Mouse (Mus musculus) intestine, embryonic 16.5 days (tissue): ENCODE data around the gene Angptl2. TPM values are rescaled to one million over a fixed set of nuclear protein-coding genes. Genes with fewer than 3 reads are reported as not detected.

Source experiments
- ATAC-seq: fragments of 200-750 bp; cut with Nextera tagmentation; 2 replicates; pipeline ENCODE4 v1.8.0; 2017; ENCODE audit warnings: moderate TSS enrichment, moderate library complexity
- H3K27ac ChIP-seq: fragments of 300-500 bp; sonication (generic); 2 replicates; pipeline ENCODE4 v1.5.1; 2014; ENCODE audit warnings: mild to moderate bottlenecking, low read length
- H3K27me3 ChIP-seq: fragments of 300-500 bp; sonication (generic); replicated peaks from 2 replicates; pipeline ENCODE4 v1.6.1; 2014; ENCODE audit warnings: low read length, control low read depth, mixed read lengths; ENCODE audit not compliant: control insufficient read depth, insufficient read depth
- H3K36me3 ChIP-seq: fragments of 300-500 bp; sonication (generic); 2 replicates; pipeline ENCODE4 v1.6.1; 2014; ENCODE audit warnings: low read length, control low read depth; ENCODE audit not compliant: control insufficient read depth, insufficient read depth
- H3K4me1 ChIP-seq: fragments of 300-500 bp; sonication (generic); 2 replicates; pipeline ENCODE4 v1.6.1; 2014; ENCODE audit warnings: low read length, control low read depth, mixed read lengths; ENCODE audit not compliant: control insufficient read depth, insufficient read depth
- H3K4me2 ChIP-seq: fragments of 300-500 bp; sonication (generic); 2 replicates; pipeline ENCODE4 v1.6.1; 2014; ENCODE audit warnings: low read depth, low read length, control low read depth
- H3K4me3 ChIP-seq: fragments of 300-500 bp; sonication (generic); 2 replicates; pipeline ENCODE4 v1.5.1; 2014; ENCODE audit warnings: mild to moderate bottlenecking, low read length
- H3K9ac ChIP-seq: fragments of 300-500 bp; sonication (generic); 2 replicates; pipeline ENCODE4 v1.6.1; 2014; ENCODE audit warnings: low read depth, low read length
- H3K9me3 ChIP-seq: fragments of 300-500 bp; sonication (generic); 2 replicates; pipeline ENCODE4 v1.6.1; 2016; ENCODE audit warnings: low read length, control low read depth; ENCODE audit not compliant: control insufficient read depth
- WGBS: fragments of 180-500 bp; shearing (Covaris S2); extraction: QIAGEN DNeasy Blood & Tissue Kit; methylation state at CpG from one replicate; pipeline ENCODE4 v1.1.7; 2014; 5-methylcytosine and 5-hydroxymethylcytosine counted together
- polyA plus RNA-seq: library from polyadenylated mRNA; unstranded; fragments of >200 nt; fragmentation: Nextera tagmentation; extraction: Ambion mirVana; gene quantifications from 2 replicates; pipeline ENCODE4 v1.2.1, GENCODE M21; 2015

Gene Angptl2
- 41.6 and 42.9 TPM in 2 replicates for polyA plus RNA-seq

DNA sequence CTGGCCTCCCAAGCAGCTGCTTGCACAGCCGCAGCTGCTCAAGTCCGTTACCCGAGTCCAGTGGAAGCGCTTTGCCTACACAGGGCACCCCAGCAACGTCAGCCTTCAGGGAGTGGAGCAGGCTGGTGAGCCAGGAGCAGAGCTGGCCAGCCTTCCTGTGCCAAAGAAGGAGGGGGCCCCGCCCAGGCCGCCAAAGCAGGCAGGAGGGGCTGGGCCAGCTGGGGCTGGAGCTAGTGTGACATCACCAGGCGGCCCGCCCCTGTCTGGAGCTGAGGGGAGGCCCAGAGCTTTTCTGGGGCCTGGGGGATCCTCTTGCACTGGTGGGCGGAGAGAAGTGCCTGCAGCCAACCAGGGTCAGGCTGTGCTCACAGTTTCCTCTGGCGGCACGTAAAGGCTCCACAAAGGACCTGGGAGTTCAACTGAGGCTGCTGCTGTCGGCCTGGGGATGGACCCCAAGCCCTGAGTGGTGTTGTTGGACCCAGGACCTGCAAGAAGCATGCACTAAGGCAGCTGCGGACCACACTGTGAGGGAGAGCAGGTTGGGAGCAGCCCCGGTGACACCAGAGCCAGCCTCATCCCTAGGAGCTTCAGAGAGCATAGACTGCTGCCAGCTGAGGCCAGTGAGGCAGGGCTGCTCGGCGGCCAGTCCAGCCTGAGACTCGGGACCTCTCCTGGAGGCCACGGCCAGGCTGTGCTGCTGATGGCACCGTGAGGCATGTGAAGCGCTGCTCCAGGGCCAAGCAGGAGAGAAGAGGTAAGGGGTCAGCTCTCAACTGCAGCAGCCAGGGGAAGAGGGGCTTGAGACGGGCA lies at the start of gene Angptl2:
Gene Angptl2, plus strand, starts transcription at position 370 of the 810 bp plus-strand sequence.
- WGBS: 4% methylated on average over 22 of the region's 22 CpGs
- ATAC-seq: peak; percentile 95
- peak within 1 kb of the TSS; percentile 57 for H3K4me3 ChIP-seq
- no peaks in the 10 kb centered on the region for H3K9me3 ChIP-seq
- peaks cover 45% of the 10 kb centered on the region for H3K4me1 ChIP-seq
- H3K4me2 ChIP-seq: peak within 1 kb of the TSS; percentile 74
- H3K27me3 ChIP-seq: no peaks in the 10 kb centered on the region
- peak within 1 kb of the TSS; percentile 92 for H3K27ac ChIP-seq
- no peaks in the 10 kb centered on the region for H3K36me3 ChIP-seq
- H3K9ac ChIP-seq: peak within 1 kb of the TSS; percentile 74

DNA sequence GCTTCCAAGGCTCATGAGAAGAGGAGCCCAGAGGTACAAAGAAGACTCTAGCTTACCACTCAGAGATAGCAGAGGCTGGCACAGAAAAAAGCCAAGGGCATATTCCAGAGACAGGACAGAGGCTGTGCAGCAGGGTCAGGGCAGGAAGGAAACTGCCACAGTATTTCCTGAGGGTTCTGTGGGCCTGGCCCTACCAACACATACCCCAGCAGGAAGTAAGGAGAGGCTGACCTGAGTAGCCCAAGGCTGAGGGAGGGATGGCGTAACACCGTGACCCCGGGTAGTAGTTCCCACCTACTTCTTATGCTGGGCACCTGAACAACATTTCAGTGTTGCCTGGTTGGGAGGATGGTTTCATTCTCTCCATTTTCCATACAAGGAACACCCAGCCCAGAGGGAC lies 48.8 kb upstream of the Angptl2 start:
- ATAC-seq: no peak
- no peak overlapping the region for H3K27ac ChIP-seq
- H3K4me3 ChIP-seq: no peak overlapping the region
- no peaks in the 10 kb centered on the region for H3K9me3 ChIP-seq
- no peaks in the 10 kb centered on the region for H3K36me3 ChIP-seq
- no peaks in the 10 kb centered on the region for H3K27me3 ChIP-seq
- no peak overlapping the region for H3K9ac ChIP-seq
- peaks cover 17% of the 10 kb centered on the region for H3K4me1 ChIP-seq
- no peak overlapping the region for H3K4me2 ChIP-seq
- WGBS: 77% methylated on average over 3 of the region's 3 CpGs

DNA sequence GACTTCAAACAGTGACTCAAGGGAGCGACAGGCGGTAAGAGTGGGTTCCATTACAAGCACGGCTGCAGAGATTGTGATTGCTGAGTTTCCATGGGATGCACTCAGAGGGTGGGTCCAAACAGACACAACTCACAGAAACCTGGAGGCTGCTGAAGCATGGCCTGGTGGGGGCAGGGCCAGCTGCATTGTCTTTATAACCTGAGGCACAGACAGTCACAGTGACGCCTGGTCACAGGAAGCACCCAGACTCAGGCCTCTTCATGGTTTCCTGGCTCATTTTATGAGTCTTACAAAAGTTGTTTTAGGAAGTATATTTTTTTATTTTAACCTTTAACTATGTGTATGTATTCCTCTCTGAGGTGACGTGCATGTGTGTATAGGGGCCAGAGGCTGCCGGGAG lies 46.4 kb upstream of the Angptl2 start:
- Histone ChIP-seq H3K9me3 (no peaks in the 10 kb centered on the region), H3K36me3 (no peaks in the 10 kb centered on the region), H3K27ac (no peak overlapping the region), H3K4me1 (peaks cover 17% of the 10 kb centered on the region), H3K9ac (no peak overlapping the region), H3K4me2 (no peak overlapping the region), H3K27me3 (no peaks in the 10 kb centered on the region), H3K4me3 (no peak overlapping the region)
- no peak for ATAC-seq
- 73% methylated on average over 6 of the region's 6 CpGs for WGBS

DNA sequence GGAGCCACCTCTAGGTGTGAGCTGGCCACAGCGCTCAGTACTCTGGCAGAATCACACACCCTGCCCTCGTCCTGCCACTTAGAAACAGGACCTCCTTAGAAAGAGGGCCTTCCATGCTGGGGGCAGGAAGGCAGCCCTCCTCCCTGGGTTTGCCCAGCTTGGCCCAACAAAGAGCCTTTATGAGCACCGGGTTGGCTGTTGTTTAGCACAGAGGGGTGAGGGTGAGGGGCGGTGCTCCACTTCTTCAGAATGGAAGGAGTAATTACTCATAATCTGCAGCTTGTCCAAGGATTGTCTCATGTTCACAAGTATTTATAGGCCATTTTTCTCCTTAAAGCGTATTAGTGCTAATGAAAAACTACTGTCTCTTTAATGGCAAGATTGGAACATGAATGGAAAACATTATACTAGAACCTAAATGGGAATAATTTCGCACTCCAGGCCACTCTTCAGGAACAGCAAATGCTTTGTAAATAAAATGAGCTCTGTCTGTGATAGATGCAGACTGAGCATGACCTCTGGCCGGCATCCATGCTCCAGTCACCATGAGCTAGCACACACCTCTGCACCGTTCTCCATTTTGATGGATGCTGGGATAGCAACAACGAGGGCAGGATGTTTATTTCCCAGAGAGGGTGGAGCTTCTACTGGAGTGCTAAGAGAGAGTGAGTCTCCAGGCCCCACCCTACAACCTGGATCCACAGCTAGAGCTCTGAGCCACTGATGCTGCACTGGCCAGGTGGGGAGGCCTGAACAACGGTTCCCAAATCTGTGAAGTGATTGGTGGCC lies 44.9 kb upstream of the Angptl2 start:
- no peak overlapping the region for H3K9ac ChIP-seq
- WGBS: 60% methylated on average over 10 of the region's 10 CpGs
- no peaks in the 10 kb centered on the region for H3K36me3 ChIP-seq
- H3K27ac ChIP-seq: no peak overlapping the region
- H3K4me2 ChIP-seq: no peak overlapping the region
- H3K4me3 ChIP-seq: no peak overlapping the region
- H3K9me3 ChIP-seq: no peaks in the 10 kb centered on the region
- ATAC-seq: no peak
- H3K27me3 ChIP-seq: no peaks in the 10 kb centered on the region
- peaks cover 5% of the 10 kb centered on the region for H3K4me1 ChIP-seq

DNA sequence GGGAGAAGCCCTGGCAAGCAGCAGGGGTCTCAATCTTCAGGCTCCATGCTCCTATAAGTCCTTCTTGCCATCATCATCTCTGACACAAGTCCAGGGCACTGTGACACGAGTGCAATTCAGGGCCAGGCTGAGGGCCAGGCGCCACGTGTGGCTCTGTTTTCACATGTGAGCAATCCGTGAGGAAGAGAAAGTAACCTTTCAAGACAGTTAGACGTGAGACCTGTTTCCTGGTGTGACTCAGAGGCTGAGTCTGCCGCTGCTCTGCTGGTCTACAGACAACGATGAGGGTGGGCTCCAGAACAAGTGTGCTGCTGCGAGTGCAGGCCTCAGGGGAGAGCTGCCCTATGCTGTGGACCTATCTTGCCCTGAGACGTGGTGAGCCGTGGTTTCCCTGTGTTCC lies 42.7 kb upstream of the Angptl2 start:
- no peak overlapping the region for H3K4me2 ChIP-seq
- H3K4me1 ChIP-seq: peaks cover 13% of the 10 kb centered on the region
- 62% methylated on average over 10 of the region's 10 CpGs for WGBS
- ATAC-seq: no peak
- no peak overlapping the region for H3K4me3 ChIP-seq
- no peaks in the 10 kb centered on the region for H3K9me3 ChIP-seq
- H3K27me3 ChIP-seq: no peaks in the 10 kb centered on the region
- H3K36me3 ChIP-seq: no peaks in the 10 kb centered on the region
- peak overlapping the region; percentile 24; the same call in 1 of the 2 replicates for H3K9ac ChIP-seq
- no peak overlapping the region for H3K27ac ChIP-seq

DNA sequence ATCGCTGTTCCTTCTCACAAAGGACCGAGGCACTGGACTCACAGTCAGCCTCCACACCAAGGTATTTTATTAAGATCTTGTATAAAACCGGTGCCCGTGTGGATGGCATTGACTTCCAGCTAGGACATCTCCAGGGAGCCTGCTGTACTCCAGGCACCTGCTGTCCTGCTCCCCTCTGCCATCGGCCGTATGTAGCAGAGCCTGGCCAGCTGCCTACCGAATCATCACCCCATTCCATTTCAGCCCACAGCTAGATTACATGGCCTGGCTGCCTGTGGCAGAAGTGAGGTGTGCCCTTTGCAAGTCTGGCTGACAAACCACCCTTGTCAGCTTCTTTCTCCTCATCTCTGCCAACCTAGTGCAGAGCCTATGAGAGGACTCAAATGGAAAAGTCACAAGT lies 42.2 kb upstream of the Angptl2 start:
- Histone ChIP-seq H3K9ac (no peak overlapping the region), H3K9me3 (no peaks in the 10 kb centered on the region), H3K36me3 (no peaks in the 10 kb centered on the region), H3K4me2 (no peak overlapping the region), H3K27ac (no peak overlapping the region), H3K27me3 (no peaks in the 10 kb centered on the region), H3K4me1 (peaks cover 18% of the 10 kb centered on the region), H3K4me3 (no peak overlapping the region)
- 86% methylated on average over 7 of the region's 7 CpGs for WGBS
- no peak for ATAC-seq

DNA sequence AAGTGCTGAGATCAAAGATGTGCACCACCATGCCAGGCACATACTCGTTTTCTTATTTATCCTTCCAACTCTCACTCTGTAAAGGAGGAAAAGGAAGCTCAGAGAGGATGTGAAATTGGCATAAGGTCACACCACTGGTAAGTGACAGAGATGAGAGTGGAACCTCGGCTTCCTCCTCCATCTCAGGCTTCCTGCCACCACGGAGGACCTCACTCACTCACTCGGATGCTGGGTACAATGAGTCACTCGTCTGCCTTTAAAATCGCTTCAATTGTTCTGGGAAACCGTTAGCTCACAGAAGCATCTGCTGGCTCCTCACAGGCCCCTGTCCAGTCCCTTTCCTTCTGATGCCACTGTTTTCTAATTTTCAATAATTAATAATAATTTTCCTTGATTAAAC lies 39.4 kb upstream of the Angptl2 start:
- Histone ChIP-seq H3K27ac (no peak overlapping the region), H3K9me3 (no peaks in the 10 kb centered on the region), H3K9ac (no peak overlapping the region), H3K4me3 (no peak overlapping the region), H3K36me3 (no peaks in the 10 kb centered on the region), H3K27me3 (no peaks in the 10 kb centered on the region), H3K4me1 (peaks cover 33% of the 10 kb centered on the region), H3K4me2 (no peak overlapping the region)
- no peak for ATAC-seq
- WGBS: 66% methylated on average over 7 of the region's 7 CpGs

DNA sequence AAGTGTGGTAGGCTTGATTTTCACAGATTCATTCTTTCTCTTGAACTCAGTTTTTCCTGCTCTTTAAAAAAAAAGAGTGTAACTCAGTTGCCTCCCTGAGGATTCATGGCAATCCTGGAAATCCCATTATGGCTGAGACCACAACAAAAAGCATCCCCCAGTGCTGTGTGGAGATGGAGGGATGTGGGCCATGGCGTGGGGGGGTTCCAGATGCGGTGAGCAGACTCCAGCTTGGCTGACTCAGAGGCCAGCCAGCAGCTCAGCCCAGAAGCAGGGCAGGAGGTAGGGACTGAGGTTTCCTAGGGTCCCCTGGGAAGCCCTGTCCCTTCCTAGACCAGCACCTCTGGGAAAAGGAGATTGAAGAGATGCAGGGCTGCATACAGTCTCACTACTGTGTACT lies 38.9 kb upstream of the Angptl2 start:
- Histone ChIP-seq H3K27me3 (no peaks in the 10 kb centered on the region), H3K4me3 (no peak overlapping the region), H3K9me3 (no peaks in the 10 kb centered on the region), H3K36me3 (no peaks in the 10 kb centered on the region), H3K4me1 (peaks cover 33% of the 10 kb centered on the region), H3K27ac (peak overlapping the region; percentile 82), H3K4me2 (no peak overlapping the region), H3K9ac (no peak overlapping the region)
- ATAC-seq: no peak
- WGBS: 48% methylated on average over 2 of the region's 2 CpGs

DNA sequence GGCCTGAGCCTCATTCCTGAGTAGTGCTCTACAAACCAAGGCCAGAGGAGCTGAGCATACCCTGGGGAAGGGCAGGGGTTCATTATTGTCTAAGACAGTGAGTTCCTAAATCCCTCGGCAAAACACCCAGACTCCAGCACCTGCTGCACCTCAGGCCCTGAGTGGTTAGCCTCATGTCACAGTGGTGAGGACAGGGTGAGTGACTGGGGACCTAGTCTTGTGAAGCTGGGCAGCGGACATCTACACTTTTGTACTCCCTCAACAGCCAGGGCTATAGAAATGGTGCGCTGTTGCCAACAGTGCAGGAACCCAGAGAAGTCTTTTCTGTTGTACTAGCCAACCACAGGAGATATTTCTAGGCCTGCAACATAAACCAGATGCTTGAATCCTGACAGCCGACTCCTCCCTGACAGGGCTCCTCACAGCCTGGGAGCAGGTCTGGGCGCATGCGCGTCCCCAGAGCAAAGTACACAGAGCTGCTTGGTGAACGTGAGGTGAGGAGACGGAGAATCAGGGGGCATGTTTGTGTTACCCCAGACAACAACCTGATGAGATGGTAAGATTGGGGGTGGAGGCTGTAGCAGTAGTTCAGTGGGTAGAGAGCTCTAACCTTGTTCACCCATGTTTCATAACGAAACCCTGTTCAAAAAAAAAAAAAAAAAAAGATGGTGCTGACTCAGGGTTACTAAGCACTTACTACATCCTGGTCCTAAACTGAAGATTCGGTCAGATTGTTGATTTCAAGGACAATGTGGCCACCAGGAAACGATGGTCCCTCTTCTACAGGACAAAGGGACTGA lies 38.2 kb upstream of the Angptl2 start:
- H3K9ac ChIP-seq: 0 out of 2 replicates have a peak overlapping the region, but pooled peaks have one; percentile 45
- H3K4me2 ChIP-seq: peak overlapping the region; percentile 29
- peak; percentile 74 for ATAC-seq

More for the DNA sequence above, 38.2 kb upstream of the Angptl2 start:
- peak overlapping the region; percentile 82 for H3K27ac ChIP-seq
- H3K9me3 ChIP-seq: no peaks in the 10 kb centered on the region
- H3K4me1 ChIP-seq: peaks cover 33% of the 10 kb centered on the region
- H3K27me3 ChIP-seq: no peaks in the 10 kb centered on the region
- H3K4me3 ChIP-seq: no peak overlapping the region
- no peaks in the 10 kb centered on the region for H3K36me3 ChIP-seq
- WGBS: 42% methylated on average over 12 of the region's 12 CpGs
